Mouse (Mus musculus): Measurements from ENCODE around the gene Ppip5k1.
A peak's percentile ranks its signal among the peaks of the same experiment; 100 is the strongest.

The Ppip5k1 gene

DNA sequence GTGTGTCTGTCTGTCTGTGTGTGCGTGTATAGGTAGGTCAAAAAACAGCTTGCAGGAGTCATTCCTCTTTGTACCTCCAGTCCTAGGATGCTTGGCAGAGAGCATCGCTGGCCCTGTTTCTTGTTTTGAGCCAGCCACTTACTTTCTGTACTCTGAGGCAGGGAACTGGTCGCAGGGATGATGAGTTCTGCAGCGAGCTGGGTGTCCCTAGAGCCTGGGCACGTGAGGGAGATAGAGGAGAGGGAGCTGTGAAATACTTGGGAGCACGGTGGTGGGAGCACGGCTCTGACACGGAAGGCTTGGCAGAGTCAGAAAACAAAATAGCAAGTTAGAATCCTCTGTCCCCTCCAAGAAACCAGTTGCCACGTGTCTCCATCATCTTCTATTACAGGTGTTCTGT lies 57.5 kb downstream of the Ppip5k1 start:
- Histone ChIP-seq H3K9me3 (ENCODE audit: low read length) (peaks cover 3% of the 10 kb centered on the region; the same call in 1 of the 2 replicates), H3K4me3 (replicated peaks; ENCODE audit: low read length) (peak overlapping the region; percentile 46), H3K36me3 (ENCODE audit: insufficient read depth, low read length) (peaks cover 45% of the 10 kb centered on the region), H3K27me3 (ENCODE audit: insufficient read depth, low read length) (peaks cover 38% of the 10 kb centered on the region), H3K4me1 (replicated peaks; ENCODE audit: low read depth, low read length) (peaks cover 97% of the 10 kb centered on the region)
- no peak for TF ChIP-seq CTCF (conservative IDR thresholded peaks at IDR 0.05; ENCODE audit: low read length)
- no peak for TF ChIP-seq POU5F1 (IDR thresholded peaks at IDR 0.05; ENCODE audit: borderline replicate concordance, low read length)
- no peak for TF ChIP-seq NANOG (IDR thresholded peaks at IDR 0.05; ENCODE audit: borderline replicate concordance, low read length)

DNA sequence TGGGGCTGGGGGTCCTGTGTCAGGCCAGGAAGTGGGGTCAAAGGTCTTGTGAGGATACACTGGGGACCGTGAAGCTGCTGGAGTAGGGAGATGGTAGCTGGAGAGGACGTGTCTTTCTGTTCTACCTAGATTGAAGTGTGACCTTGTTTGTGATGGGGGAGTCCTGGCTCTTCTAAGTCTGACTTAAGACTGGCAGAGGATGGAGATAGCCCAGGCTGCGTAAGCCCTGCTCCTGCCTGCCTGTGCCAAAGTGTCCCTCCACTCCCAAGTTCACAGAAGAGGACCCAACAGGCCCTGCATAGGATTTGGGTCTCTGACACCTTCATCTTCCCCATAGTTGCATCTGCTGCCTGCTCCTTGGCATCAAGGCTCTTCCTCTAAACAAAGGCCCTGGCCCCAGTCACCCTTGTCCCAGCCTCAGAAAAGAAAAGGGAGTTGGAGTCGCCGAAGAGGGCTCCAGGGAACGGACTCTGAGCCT lies 58.4 kb downstream of the Ppip5k1 start:
- peaks cover 98% of the 10 kb centered on the region for H3K4me1 ChIP-seq (replicated peaks; ENCODE audit: low read depth, low read length)
- H3K9me3 ChIP-seq (ENCODE audit: low read length), result peaks cover 3% of the 10 kb centered on the region; the same call in 1 of the 2 replicates
- peak overlapping the region; percentile 71 for H3K4me3 ChIP-seq (replicated peaks; ENCODE audit: low read length)
- H3K36me3 ChIP-seq (ENCODE audit: insufficient read depth, low read length), result peaks cover 40% of the 10 kb centered on the region
- TF ChIP-seq POU5F1 (IDR thresholded peaks at IDR 0.05; ENCODE audit: borderline replicate concordance, low read length), result no peak
- TF ChIP-seq NANOG (IDR thresholded peaks at IDR 0.05; ENCODE audit: borderline replicate concordance, low read length), result no peak
- no peak for TF ChIP-seq CTCF (conservative IDR thresholded peaks at IDR 0.05; ENCODE audit: low read length)
- peaks cover 38% of the 10 kb centered on the region for H3K27me3 ChIP-seq (ENCODE audit: insufficient read depth, low read length)

DNA sequence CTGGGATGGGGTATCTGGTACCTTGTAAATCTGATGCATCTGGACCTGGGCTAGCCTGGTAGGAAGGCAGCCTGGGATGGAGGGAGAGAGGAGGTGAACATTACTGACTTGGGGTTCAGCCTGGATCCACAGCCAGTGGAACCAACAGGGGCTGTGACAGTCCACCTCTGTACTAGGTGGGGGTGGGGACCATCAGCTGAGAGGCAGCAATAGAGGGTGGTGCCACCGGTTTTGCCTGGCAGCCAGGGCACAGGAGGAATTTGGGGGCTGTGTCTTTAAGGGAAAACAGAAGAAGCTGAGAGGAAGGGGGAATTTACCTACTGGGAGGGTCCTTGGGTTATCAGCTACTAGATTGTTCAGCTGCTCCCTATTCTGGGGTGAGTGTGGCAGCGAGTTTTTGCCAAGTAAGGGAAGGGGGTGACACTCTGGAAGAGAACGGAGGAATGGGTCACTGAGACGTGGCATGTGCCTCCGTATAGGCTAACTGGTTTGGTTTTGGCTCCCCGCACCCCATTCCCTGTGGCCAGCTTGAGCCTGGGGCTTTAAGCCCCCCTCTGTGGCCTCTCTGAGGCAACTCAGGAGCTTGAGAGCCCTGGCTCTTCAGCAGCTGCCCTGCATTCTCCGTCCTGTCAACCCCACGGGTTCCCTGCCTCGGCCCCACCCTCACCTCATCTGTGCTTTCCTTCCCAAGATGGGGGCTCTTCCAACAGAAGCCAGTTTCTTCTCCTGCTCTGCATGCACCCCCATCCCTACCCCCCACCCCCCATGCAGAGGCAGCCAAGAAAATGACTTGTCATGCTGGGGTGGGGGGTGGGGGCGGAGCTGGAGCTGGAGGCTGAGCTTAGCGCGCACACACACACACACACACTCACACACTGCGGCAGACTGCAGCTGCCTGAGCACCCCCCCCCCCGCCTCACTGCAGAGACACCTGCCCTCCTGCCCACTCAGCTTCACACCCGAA lies 59.3 kb downstream of the Ppip5k1 start:
- Histone ChIP-seq H3K4me1 (replicated peaks; ENCODE audit: low read depth, low read length) (peaks cover 93% of the 10 kb centered on the region), H3K9me3 (ENCODE audit: low read length) (peaks cover 3% of the 10 kb centered on the region; the same call in 1 of the 2 replicates), H3K4me3 (replicated peaks; ENCODE audit: low read length) (peak overlapping the region; percentile 71), H3K36me3 (ENCODE audit: insufficient read depth, low read length) (peaks cover 31% of the 10 kb centered on the region), H3K27me3 (ENCODE audit: insufficient read depth, low read length) (peaks cover 39% of the 10 kb centered on the region)
- TF ChIP-seq POU5F1 (IDR thresholded peaks at IDR 0.05; ENCODE audit: borderline replicate concordance, low read length), result no peak
- TF ChIP-seq CTCF (conservative IDR thresholded peaks at IDR 0.05; ENCODE audit: low read length), result no peak
- TF ChIP-seq NANOG (IDR thresholded peaks at IDR 0.05; ENCODE audit: borderline replicate concordance, low read length), result no peak

DNA sequence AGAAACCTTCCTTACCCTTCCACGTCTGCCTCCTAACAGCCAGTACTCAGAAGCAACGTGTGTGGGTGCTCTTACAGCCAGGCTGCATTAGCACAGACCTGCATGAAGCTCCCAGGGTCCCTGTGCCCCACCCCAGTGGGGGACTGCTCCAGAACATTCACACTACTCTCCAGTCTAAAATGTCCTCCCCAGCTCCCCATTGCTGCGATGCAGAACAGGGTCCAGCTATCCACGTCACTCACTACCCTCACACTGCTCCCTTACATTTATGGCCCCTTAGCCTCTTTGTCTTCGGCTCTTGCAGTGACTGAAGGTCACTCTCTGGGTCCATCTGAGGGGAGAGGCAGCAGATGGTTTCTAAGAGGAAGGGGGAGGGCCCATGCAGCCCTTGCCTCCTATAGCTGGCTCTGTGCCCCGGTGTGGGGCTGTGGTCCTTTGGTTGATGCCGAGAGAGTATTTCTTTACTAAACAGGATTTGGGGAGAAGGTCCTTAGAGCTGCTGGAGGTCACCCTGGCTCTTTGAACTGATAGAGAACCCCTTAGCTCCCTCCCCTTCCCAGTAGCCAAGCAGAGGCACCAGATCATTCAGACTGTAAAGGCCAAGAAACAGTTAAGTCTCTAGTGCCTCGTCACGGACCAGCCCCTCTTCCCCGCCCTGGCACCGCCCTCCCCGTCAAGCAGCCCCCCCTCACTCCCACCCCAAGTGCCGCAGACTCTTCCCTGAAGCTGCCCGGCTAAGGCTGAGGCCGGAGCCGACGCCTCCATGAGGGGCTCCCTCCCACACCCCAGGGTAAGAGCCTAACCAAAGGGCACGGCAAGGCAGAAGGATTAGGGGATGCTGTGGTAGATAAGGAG lies 60.2 kb downstream of the Ppip5k1 start:
- Histone ChIP-seq H3K4me1 (replicated peaks; ENCODE audit: low read depth, low read length) (peaks cover 93% of the 10 kb centered on the region), H3K9me3 (ENCODE audit: low read length) (peaks cover 3% of the 10 kb centered on the region; the same call in 1 of the 2 replicates)

DNA sequence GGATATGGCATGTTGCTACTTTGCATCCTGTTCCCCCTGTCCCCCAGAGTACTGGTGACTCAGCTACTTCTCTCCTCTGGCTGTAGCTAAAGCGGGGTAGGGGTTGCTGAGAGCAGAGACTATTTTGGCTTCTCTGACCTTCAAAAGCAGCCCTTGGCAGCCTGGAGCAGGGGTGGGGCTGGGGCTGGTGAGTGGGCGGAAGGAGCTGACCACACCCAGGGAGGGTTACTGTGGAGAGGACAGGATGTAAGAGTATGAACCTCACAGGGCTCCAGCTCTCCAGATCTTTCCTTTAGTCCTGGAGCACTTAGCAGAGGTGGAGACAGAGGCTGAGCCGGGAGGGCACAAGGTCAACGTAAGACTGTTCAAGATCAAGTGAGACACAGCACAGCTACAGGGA lies 61.0 kb downstream of the Ppip5k1 start:
- peaks cover 14% of the 10 kb centered on the region for H3K36me3 ChIP-seq (ENCODE audit: insufficient read depth, low read length)

More for the DNA sequence above, 60.2 kb downstream of the Ppip5k1 start:
- peaks cover 22% of the 10 kb centered on the region for H3K36me3 ChIP-seq (ENCODE audit: insufficient read depth, low read length)
- TF ChIP-seq NANOG (IDR thresholded peaks at IDR 0.05; ENCODE audit: borderline replicate concordance, low read length), result no peak
- no peak for TF ChIP-seq CTCF (conservative IDR thresholded peaks at IDR 0.05; ENCODE audit: low read length)
- no peak for TF ChIP-seq POU5F1 (IDR thresholded peaks at IDR 0.05; ENCODE audit: borderline replicate concordance, low read length)
- peaks cover 39% of the 10 kb centered on the region for H3K27me3 ChIP-seq (ENCODE audit: insufficient read depth, low read length)
- H3K4me3 ChIP-seq (replicated peaks; ENCODE audit: low read length), result peak overlapping the region; percentile 71

DNA sequence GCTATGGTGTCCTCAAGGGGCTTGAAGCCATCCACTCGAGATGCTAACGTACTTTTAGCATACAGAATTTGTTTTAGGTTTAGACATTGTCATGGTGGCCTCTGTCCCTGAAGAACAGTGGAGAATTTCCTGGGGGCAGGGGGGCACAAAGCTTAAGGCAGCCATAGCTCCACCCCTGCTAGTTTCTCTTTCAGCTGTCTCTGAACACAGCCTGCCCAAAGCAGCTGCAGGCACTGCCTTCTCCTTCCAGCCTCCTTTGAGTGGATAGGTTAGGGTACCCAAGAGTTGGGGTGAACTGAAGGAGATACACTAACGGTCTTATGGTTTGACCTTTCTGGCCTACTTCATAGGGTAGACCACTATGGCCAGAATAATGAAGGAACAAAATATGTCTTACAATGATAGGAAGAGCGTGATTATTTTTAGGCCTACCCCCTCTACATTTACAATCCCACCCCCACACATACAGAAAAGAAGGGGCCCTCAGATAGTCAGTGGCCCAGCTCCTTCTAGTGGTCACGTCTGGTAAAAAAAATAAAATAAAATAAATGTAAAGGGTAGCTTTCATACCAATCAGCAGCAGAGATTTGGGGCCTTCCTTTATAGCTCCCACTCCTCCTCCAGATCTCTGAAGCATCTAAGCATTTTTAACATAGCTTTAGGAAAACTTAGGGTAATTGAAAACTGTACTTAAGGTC lies 62.7 kb downstream of the Ppip5k1 start:
- Histone ChIP-seq H3K4me1 (replicated peaks; ENCODE audit: low read depth, low read length) (peaks cover 80% of the 10 kb centered on the region), H3K36me3 (ENCODE audit: insufficient read depth, low read length) (peaks cover 6% of the 10 kb centered on the region; the same call in 1 of the 2 replicates), H3K27me3 (ENCODE audit: insufficient read depth, low read length) (peaks cover 30% of the 10 kb centered on the region), H3K4me3 (replicated peaks; ENCODE audit: low read length) (no peak overlapping the region), H3K9me3 (ENCODE audit: low read length) (peaks cover 3% of the 10 kb centered on the region; the same call in 1 of the 2 replicates)
- TF ChIP-seq NANOG (IDR thresholded peaks at IDR 0.05; ENCODE audit: borderline replicate concordance, low read length) (no peak), CTCF (conservative IDR thresholded peaks at IDR 0.05; ENCODE audit: low read length) (no peak), POU5F1 (IDR thresholded peaks at IDR 0.05; ENCODE audit: borderline replicate concordance, low read length) (no peak)

More for the DNA sequence above, 61.0 kb downstream of the Ppip5k1 start:
- H3K4me3 ChIP-seq (replicated peaks; ENCODE audit: low read length), result peak overlapping the region; percentile 71
- peaks cover 35% of the 10 kb centered on the region for H3K27me3 ChIP-seq (ENCODE audit: insufficient read depth, low read length)
- H3K9me3 ChIP-seq (ENCODE audit: low read length), result peaks cover 3% of the 10 kb centered on the region; the same call in 1 of the 2 replicates
- peaks cover 88% of the 10 kb centered on the region for H3K4me1 ChIP-seq (replicated peaks; ENCODE audit: low read depth, low read length)
- TF ChIP-seq NANOG (IDR thresholded peaks at IDR 0.05; ENCODE audit: borderline replicate concordance, low read length), result no peak
- no peak for TF ChIP-seq CTCF (conservative IDR thresholded peaks at IDR 0.05; ENCODE audit: low read length)
- no peak for TF ChIP-seq POU5F1 (IDR thresholded peaks at IDR 0.05; ENCODE audit: borderline replicate concordance, low read length)

DNA sequence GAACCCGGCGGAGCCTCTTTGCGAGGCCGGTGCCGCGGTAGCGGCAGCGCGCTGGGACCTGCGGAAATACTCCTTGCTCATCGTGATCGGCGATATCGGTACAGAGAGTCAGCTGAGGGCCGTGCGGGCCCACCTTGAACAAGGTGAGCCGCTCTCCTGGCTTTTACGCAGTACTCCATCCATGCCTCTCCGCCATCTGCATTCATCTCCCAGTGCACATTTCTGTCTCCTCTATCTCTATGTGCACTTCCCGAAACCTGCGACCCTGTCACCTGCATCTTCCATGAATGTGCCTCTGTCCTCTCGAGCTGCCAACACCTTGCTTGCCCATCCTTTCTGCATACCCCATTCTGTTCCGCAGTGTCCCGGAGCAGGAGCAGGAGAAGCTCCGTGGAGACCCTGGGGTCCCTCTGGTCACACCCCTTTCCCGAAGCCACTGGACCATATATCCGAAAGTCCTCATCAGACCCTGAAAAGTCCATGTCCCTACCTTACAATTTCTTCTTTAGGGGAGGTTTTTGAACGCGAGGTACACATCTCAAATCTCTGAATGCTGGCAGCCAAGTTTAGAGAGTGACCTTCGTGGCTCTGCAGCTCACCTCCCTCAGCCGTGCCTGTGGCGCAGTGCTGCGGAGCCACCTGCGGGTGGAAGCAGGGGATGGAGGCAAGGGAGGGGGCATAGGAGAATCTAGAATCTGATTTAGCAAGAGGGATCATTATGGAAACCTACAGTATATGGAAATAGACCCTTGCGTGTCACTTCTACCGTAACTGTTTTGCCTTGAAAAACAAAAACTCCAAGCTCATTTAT lies 65.3 kb downstream of the Ppip5k1 start:
- Histone ChIP-seq H3K4me1 (replicated peaks; ENCODE audit: low read depth, low read length) (peaks cover 55% of the 10 kb centered on the region), H3K4me3 (replicated peaks; ENCODE audit: low read length) (peak overlapping the region; percentile 87), H3K36me3 (ENCODE audit: insufficient read depth, low read length) (peaks cover 6% of the 10 kb centered on the region; the same call in 1 of the 2 replicates), H3K27me3 (ENCODE audit: insufficient read depth, low read length) (peaks cover 19% of the 10 kb centered on the region), H3K9me3 (ENCODE audit: low read length) (peaks cover 3% of the 10 kb centered on the region; the same call in 1 of the 2 replicates)
- no peak for TF ChIP-seq POU5F1 (IDR thresholded peaks at IDR 0.05; ENCODE audit: borderline replicate concordance, low read length)
- no peak for TF ChIP-seq CTCF (conservative IDR thresholded peaks at IDR 0.05; ENCODE audit: low read length)
- no peak for TF ChIP-seq NANOG (IDR thresholded peaks at IDR 0.05; ENCODE audit: borderline replicate concordance, low read length)

Data from E14TG2a.4 (cell line).